Mouse (Mus musculus): ENCODE results near the gene Trp63. TPM values are rescaled to one million over a fixed set of nuclear protein-coding genes. Genes with fewer than 3 reads are reported as not detected.

Gene Trp63
- total RNA-seq, 1 experiment from 2014 or later = not detected

DNA sequence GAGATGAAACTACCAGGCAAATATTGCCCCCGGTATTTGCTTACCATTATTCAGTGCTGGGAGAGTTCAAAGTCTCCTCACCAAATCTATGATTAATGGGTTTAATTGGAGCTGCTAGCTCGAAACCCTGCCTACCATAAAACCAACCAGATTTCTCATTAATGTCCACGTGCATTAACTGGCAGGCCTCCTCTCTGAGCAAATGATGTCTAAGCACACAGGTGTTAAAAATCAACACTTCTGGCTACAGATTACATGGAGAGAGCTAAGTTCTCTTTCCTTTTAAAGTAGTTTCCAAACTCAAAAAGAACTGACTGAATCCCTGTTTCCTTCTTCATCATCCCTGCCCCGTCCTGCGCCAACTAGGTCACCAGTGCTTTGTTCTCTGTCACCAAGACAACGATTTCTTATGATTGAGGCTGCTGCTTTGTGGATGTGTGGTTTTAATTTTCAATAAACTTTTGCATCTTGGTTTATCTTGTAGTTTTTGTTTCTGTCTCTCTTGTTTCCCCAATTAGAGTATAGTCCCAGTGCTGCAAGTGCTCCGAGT, 193.9 kb downstream of the Trp63 start:
- DNase-seq = no peak

DNA sequence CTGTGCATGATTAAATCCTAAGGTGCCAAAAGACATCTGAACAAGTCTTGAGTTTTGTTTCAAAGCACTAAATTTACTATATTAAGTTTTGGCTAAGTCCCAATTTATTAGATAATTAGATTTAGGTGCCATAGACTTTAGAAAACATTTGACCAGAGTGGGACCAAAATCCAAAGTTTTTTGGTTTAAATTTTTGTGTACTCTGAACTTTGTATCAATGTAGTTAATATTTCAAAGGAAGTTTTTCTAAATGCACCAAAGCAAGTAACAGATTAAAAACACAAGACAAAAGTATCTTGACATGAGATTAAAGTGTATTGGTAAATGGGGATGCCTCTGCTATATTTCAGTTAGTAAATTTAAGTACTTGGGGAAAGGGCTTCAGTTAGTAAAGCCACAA, 194.6 kb downstream of the Trp63 start:
- DNase-seq = no peak

DNA sequence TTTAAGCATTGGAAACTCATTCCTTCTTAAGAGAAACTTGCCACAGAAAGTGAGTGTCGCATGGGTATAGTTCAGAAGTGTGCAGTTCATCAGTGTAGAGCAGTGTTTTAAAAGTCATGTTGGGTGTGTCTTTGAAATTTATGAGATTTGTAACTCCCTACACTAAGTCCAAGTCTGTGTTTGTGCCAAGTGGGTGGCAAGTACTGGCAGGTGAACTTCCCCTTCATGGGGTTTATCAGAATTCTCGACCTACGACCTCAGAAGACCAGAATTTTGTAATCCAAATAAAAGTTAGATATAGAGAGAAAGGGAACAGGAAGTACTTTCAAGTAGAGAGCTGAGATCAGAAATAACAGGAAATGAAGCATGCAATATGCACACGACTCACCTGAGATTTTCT, 215.5 kb downstream of the Trp63 start:
- DNase-seq = no peak

DNA sequence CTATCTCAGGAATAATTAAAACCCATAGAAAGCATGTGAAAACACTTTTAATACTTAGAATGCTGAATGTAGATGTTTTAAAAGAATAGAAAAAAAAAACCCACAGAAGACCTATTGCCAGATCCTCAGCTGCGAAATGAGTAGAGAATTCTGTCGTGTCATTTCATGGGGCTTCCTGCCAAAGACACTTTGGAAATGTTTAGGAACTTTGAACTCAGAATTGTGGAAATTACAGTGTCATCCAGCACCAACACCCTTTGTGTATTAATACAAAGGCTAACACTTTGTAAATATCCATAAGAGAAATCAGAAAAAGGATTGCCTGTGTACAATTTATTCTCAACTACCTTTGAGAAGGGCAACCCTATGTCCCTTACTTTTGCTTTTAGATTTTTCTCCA, 216.1 kb downstream of the Trp63 start:
- DNase-seq = no peak

DNA sequence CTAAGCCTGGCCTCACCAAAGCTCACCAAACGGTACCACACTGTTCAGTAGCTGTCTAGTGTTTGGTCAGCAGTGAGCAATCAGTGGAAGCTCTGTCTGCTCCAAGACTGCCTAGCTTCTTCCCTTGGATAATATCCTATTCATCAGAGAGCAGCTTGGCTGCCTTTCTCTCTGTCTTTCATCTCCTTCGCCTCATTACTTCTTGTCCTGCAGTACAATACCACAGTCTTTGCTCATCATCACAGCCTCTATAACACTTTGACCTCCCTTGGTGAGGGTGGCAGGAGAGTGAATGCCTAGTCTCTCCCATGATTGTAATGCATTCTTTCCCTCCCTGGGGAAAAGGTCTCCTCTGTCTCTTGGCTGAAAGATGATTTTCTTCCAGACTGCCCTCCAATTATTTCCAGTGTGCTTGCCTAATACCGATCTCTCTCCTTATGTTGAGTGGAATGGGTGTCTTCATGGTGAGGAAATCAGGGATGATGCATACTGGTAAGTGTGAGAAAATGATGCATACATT, 216.9 kb downstream of the Trp63 start:
- DNase-seq = no peak

DNA sequence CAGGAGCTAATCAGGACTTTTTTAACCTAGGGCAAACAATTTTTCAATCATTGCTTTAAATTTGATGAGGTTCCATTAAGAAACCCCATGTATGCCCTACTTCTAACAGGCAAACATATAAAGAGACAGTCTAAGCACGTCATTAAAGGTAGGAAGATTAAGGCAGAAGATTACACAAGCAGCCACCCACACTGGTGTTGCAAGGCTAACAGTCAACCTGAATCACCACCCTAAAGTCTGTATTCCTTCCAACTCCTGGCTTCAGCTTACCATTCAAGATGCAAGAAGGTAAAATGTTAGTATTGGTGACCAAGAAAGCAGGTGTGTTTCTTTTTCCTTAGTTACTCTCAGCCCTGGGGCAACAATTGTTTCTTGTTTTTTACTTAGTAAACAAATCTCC, 228.6 kb downstream of the Trp63 start:
- DNase-seq = no peak

DNA sequence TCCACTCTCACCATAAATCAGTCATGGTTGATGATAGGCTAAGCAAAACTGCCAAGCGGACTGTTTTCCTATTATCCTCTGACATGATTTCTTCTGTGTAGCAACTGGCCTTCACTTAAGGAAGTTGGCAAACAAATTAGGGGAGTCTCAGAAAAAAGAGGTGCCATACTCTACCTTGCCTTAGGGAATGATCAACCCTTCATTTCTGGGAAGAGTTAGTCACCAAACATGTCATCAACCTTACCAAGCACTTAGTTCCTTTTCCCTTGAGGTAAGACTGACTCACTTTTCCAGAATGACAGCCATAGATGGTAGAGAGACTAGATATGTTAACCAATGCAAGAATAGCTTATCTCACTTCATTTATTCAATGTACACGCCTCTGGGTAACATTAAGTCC, 250.6 kb downstream of the Trp63 start:
- no peak for DNase-seq
